Mouse (Mus musculus) megakaryocyte, adult 5-6 weeks (primary cell): ENCODE data around the gene Errfi1. TPM values are rescaled to one million over a fixed set of nuclear protein-coding genes. Genes with fewer than 3 reads are reported as not detected.
A peak's percentile ranks its signal among the peaks of the same experiment; 100 is the strongest.

Source experiments
- ATAC-seq: 2 replicates; pipeline ENCODE4 v1.8.0; 2016; ENCODE audit warnings: mild to moderate bottlenecking, inconsistent platforms; ENCODE audit not compliant: poor library complexity, severe bottlenecking
- total RNA-seq, 2 experiments: library from RNA; stranded (forward) in 1 of 2; stranded (reverse) in 1 of 2; fragments of 153-499, 151-499 nt in 1 of 2; fragments of 221-1000, 200-1000 nt in 1 of 2; gene quantifications; 2 replicates each; pipeline versions ENCODE4 v1.2.3 to v1.2.4; 2015 to 2017

Errfi1 gene
- 1.8 and 3.7 TPM in 2 replicates for total RNA-seq (2015)
- 2.3 and 3.4 TPM in 2 replicates for total RNA-seq (2017)

DNA sequence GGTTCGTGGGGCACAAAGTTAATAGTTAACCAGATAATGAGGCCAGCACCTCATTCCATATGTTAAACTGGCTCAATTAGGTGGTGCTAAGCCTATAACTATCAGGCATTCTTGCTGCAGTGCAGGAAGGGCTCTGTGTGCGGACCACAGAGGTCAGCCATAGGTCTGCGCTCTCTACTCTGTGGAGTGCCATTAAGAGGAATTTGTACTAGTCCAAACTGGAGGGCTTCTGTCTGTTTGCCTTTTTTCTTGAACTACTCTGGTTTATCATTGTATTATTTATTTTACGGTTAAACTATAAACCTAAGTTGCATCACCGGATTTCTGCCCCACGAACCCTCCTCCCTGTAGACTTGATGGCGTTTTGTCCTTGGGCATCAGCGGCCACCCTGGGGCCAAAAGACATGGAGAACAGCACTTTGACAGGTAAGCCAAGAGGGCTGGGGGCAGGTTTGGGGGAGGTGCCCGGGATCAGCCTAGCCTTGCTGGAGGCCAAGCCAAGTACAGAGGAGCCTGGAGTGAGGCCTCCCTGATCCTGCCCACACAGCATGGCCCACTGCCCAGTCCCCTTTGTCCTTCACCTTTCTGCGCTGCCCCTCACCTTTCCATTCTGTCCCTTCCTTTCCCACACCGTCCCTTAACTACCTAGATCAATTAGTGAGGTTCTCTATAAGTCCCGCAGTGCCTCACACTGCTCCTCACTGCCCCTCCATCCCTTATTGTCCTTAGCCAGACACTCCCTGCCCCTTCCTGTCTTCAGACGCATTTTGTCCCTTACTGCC lies at the start of gene Errfi1:
Errfi1 (plus strand) TSS at position 240 of the 782 bp plus-strand sequence.
- ATAC-seq, result no peak

DNA sequence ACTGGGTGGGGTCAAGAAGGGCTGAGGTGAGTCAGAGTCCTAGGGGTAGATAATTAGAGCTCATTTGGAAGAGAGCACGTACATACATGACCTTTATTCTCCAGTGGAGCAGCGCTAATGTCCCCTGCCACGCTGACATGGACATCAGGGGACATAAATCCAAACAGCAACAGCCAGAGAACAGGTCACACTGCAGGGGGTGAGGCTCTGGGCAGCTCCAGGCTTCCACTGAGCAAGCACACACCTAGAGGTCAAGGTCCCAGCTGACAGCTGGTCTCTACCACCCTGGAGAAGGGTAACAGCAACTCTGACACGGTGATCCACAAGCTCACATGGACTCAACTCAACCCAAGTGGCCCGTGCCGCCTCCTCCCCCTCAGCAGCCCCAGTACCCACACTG lies 49.5 kb upstream of the Errfi1 start:
- ATAC-seq, result no peak

DNA sequence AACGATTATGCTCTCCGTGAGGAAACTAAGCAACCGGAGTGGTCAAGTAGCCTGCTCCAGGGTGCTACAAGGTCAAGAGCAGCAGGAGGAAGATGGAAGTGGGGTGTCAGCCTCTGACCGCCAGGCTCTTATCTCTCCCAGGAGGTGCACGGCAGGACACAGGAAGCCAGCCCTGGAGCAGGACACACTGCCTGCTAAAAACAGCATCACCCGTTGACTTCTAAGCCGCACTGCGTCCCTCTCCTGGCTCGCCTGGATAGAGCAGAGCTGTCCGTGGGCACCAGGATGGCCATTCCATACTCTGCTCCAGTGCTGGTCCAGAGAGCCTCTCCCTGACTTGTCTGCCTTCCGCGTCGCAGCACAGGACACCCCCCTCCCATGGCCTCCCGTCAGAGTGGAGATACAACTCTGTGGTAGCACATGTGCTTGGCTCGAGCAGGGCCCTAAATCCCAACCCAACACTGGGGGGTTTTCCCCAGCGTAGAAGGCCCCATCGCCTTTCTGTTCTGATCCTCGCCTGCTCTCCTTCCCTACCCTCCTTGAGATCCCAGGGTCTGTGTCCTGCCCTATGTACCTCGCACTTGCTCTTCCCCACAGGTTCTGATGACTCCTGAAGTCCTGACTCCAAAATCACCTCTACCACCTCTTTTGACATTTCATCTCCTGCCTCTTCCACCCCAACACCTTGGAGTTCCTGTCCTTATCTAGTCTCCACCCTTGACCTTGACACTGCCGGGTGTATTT lies 45.8 kb upstream of the Errfi1 start:
- ATAC-seq, result peak; percentile 18; the same call in 1 of the 2 replicates

DNA sequence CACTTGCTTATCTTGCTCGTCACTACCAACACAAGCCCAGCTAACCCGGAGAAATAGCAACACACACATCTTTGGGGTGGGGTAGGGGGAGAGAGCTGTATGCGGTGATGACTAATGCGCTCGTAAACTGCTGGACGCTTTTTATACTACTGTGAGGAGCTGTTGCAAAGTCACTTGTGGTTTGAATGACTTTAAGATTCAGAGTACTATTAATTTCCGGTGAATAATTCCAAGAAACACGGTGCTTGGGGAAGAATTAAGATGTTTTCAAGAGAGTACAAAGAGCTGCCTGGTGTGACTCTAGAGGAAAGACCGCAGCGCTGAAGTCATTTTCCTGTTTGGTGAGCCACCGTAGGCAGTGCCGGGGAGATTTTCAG lies 45.3 kb upstream of the Errfi1 start:
- peak; percentile 76 for ATAC-seq

DNA sequence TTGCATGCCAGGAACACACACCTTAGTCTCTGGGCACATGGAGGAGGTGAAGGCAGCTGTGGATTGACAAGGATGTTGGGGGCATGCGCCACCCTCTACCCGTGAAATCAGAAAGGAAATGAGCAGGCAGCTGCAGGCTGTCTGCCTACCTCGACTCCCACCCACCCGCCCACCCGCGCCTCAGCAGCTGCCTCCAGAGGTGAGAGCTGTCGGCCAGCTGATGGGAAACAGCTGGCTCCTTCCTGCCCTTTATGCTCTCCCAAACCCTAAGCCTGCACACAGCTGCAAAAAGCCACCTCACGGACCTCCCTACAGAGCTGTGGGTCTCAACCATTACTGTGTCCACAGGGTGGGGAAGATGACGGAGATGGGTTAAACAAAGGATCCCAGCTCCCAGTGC lies 44.4 kb upstream of the Errfi1 start:
- ATAC-seq, result no peak

DNA sequence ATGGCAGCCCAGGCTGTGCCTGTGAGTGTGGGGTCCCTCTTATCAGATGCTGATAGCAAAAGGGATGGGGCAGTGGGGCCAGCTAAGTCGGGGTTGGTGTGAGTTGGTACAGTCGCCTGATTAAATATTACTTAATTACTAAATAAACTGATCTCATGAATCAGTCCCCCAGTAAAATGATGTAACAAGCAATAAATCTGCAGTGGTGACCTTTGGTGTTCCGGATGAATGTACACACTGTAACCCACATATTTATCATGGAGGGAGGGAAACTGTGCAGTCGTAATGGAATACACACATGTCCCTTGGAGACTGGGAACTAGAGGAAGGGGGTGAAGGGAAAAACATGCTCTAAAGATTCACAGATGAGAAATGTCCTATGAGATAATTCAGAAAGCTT lies 38.6 kb upstream of the Errfi1 start:
- no peak for ATAC-seq

DNA sequence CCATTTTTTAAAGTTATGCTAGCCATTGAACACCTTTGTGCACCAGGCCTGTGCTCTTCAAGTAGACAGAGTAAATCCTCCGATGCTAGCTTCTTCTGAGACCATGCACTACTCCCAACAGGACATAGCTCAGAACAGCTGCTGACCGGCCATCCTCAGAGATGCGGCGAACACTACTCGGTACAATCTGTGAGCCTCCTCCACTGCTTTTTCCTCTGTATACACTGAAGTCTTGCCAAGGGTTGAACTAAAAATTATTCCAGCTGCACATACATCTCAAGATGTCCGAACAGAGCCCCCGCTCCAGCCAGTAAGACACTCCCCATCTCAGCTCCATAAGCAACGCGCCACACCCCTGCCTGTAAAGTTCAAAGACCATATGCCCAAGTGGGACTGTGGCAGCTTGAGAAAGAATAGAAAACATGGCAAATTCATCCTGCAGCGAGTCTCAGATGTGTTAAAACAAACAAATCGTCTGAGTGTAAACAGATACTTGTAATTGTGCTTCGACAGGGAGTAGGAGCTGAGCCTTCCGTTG lies 37.2 kb upstream of the Errfi1 start:
- no peak for ATAC-seq

DNA sequence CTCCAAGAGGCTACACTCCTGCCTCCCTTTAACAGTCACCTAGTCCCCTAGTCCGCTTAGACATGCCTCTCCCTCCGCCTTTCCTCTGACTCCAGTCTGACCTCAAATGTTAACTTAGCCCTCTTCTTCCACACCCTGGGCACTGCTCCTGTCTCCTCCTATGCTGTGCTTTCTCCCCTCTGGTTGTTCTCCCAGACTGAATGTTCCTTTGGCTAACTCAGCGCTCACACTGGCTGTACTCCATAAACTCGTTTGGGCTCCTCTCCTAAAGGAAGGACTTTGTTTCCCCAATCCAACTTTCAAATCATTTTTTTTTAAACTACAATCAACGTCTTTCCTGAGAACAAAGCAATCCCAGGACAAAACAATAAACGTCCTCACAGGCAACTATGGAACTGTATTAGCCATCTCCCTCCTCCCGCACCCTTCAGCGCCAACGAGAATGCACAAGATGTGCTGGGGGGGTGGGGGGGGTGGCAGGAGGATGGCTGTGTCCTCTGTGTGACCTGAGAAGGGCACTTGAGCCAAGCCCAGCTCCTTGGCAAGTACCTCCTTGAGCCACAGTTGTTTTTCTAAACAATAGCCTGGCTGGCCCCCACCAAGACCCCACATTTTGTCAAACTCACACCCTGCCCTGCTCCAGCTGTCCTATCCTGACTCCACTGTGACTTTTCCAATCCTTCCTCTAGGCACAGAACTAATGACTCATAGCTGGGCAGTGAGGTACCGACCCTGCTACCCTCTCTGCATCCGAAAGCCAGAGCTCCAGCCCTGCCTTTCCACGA lies 34.4 kb upstream of the Errfi1 start:
- no peak for ATAC-seq

DNA sequence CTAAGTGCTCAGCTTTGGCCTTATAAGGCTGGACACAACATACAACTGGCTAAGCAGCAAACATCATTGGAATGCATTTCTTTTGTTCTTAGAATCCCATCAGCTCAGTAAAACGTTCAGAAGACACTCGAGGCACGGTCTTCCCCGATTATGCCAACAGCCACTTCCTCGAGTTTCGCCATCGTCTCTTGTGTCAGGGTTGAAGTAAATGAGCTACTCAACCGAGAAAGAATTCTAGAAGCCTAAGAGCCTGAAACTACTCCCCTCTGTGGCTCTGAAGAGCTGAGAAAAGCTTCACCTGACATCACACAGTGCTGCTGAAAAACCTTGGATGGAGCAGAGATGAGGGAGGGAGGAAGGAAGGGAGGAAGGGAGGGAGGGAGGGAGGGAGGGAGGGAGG lies 32.3 kb upstream of the Errfi1 start:
- no peak for ATAC-seq

DNA sequence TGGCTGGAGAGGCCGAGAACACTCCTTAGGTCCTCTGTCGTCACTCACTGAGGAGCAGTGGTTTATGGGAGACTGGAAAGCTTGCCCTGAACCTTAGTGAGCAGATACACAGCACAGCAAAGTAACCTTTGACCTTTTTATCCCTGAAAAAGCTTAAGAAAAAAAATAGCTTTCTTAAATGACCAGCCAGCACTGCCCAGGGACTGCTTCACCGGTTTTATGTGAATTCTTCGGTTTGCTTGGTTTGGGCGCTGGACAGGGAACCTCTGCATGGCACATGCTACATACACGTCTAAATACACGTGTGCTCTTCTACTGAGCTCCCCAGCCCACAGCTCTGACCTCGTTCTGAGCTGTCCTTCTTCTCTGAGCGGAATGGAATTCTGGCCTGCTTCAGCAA lies 31.1 kb upstream of the Errfi1 start:
- ATAC-seq, result no peak

DNA sequence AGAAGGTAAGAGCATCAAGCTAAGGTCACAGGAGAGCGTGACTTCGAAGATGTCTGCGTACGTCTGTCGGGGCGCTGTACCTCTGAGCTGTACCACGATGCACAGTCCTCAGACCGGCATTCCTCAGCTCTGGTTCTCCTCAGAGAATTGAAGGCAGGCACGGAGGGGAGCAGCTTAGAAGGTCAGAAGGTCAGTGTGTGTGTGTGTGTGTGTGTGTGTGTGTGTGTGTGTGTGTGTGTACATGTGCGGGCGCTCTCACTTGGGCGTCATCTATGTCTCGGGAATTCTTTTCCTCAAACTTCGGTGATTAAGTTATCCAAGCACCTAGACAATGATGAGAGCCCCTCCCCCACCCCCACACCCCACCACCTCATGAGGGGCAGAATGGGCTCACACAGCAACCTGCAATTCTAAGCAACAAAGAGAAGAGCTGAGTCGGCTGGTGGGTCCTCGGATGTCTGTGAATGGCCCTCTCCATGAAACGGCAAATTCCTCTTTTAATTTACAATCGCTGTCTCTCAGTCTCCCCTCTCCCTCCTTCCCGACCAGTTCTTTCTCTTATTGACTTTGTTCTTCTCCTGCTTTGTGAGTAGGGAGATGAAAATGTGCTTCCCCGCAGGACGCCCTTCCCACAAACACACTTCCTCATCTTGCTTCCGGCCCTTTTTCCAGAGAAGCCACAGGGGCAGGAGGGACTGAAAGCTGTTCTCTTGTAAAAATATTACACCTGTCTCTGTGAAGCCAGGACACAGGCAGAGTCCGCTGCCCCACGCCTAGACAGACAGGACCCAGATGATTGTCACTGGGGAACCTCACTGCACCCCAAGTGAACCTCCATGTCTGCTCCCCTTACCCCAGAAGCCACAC lies 29.9 kb upstream of the Errfi1 start:
- ATAC-seq, result peak; percentile 75

DNA sequence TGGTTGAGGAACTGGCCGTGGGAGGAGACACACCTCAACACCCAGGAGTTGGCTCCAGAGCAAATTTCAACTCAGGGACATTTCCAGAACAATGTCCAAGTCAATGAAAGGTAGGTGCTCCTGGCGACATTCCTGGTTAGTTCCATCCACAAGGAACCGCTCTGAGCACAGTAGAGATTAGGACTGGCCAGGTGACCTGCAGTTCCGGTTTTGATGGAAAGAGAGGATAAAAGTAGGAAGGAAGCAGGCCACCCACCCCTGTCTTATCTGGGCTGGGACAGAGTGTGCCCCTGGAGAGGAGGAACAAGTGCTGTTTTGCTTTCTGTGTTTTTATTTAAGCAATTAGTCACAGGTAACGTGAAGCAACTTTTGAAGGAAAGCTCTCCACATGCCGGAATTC lies 28.8 kb upstream of the Errfi1 start:
- ATAC-seq, result no peak

DNA sequence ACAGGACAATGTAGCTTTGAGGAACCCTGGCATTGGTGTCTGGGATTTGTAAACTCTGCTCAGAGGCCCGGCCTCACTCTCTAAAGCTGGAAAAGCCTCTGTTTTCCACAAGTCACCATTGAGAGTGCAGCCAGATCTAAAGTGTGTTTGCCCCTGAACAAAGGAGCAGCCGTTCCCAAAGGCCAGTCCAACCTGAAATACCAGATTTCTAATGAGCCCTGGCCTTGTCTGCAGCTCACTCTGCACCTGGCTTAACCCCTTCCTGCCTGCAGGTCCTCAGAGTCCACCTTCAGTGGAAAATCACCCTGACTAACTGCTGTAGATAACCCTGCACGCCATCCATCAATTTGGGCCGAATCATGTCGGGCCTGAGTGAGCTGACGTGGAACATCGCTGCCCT lies 28.2 kb upstream of the Errfi1 start:
- ATAC-seq, result no peak

DNA sequence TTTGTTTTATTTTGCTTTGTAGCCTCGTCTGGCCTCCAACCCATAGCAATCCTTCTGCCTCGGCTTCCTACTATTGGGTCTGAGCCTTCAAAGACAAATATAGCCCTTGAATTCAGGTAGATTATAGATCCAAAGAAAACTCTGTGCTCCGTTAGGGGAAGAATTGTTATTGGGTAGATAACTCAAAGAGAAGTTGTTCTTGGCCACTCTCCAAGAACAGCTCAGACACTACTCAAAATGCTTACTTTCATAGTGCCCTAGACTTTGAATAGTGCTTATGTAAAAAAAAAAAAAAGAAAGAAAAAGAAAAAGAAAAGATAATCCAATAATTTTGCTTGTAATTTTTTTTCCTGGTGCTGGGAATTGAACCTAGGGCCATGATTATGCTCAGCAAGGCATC lies 22.4 kb upstream of the Errfi1 start:
- ATAC-seq, result no peak

DNA sequence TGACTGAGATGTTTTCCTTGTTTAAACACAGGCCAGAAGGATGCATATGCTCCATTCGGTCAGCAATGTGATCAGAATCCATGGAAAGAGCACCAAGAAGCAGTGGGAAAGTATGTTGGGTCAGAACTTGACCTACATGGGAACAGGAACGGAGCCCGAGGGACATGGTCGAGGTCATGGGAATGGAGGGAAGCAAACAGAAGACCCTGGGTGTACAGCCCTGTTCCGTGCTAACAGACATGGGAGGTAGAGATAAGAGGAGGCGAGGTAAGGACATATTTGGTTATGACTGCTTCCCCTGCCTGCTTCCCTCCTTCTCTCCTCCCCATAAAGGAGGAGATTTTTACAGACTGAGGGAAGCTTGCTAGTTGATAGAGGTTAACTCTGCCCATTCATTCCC lies 21.8 kb upstream of the Errfi1 start:
- ATAC-seq, result no peak

DNA sequence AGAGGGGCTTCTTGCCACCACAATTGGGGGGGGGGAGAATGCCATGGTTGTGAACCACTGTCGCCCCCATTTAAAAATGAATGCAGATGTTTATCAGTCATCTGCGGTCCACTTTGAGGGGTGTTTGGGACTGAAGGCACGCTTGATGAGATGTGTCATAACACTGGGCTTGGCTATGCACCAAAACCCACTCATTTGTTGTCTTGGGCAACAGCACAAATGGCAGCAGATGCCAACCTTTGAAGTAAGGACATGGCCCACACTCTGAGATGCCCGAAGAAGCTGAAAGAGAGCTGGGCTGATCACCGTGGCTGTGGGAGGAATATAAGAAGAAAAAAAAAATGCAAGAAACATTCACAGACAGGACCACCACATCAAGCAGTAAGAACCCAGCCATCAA lies 18.6 kb upstream of the Errfi1 start:
- no peak for ATAC-seq

DNA sequence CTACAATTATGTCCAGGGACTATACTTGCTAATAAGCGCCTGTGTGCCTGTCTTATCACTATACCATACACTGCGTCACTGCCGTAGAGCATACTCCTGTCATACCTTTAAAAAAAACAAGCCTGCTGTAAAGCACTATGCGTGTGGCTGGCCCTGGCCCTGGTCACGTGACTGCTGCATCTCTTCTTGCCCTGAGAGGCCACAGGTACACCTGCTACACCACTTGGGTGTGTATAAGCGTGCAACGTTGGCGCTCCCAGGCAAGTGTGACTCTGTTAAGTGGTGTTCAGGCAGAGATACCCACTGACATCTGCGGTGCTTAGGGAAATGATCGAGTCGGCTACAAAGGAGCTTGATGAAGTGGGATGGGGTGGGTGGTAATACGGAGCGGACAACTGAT lies 17.5 kb upstream of the Errfi1 start:
- ATAC-seq, result no peak

DNA sequence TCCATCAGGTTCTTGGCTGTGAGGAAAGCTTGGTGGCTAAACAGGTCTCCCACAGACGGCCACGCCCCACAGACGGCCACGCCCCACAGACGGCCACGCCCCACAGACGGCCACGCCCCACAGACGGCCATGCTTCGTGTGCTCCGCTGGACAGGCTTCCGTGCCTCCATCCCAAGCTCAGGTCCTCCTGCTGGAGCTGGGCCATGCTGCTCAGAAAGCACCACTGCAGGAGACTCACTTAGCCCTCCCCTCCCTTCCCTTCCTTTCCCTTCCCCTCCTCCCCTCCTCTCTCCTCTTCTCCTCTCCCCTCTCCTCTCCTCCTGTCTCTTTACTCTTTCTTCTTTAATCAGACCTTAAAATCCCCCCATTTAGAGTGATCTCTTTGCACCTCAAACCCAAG lies 16.8 kb upstream of the Errfi1 start:
- ATAC-seq, result no peak

DNA sequence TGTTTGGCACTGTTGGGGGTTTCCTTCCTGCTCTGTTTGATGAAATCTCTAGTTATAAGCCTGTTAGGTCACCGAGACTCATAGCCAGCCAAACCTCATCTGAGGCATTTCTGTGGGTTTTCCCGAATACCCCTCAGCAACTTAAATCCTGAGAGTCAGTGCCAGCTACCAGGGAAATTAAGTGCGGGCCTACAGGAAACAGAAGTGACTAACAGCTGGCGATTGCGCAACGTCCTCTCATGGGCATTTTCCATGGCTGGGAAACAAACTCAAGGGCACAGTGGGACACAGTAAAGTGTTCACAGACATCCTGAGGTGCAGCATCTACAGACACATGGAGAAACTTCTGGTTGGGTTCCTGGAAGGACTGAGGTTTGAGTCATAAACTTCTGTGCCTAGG lies 16.3 kb upstream of the Errfi1 start:
- ATAC-seq, result peak; percentile 67

DNA sequence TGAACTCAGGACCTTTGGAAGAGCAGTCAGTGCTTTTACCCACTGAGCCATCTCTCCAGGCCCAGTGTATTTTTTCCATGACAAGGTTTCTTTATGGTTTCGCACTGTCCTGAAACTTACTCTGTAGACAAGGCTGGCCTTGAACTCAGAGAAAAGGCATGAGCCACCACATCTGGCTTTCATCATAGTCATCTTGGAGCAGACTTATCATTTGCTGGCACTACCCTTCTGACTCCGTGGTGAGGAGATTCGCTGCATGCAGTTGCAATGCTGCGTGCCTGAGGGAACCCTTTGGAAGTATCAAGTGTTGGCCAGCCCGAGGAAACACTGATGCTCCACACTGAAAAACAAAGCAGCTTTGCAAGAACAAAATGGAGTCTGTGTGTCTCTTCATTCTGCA lies 11.7 kb upstream of the Errfi1 start:
- ATAC-seq, result no peak
